Mouse (Mus musculus) bone marrow macrophage, adult 2 months (primary cell): ENCODE results near the gene Pde1b.

Experiments used
- CTCF ChIP-seq: IDR thresholded peaks from 2 replicates; pipeline ENCODE4 v1.5.1; 2012; ENCODE audit warnings: low read depth, mild to moderate bottlenecking, low read length, moderate library complexity
- POLR2A ChIP-seq: IDR thresholded peaks from 2 replicates; pipeline ENCODE4 v1.6.1; 2012; ENCODE audit warnings: mild to moderate bottlenecking, low read depth, low read length, borderline replicate concordance

- TF ChIP-seq POLR2A (no peak), CTCF (no peak)
These were observed 16.2 kb upstream of the Pde1b start for GRCm38 (mm10) chr15:103486658-103487057.
